Mouse (Mus musculus) heart, embryonic 11.5 days (tissue): ENCODE data around the gene S100z. TPM values are rescaled to one million over a fixed set of nuclear protein-coding genes. Genes with fewer than 3 reads are reported as not detected.

ENCODE experiments used
- ATAC-seq: fragments of 200-750 bp; cut with Nextera tagmentation; replicated peaks from 2 replicates; pipeline ENCODE4 v1.8.0; 2017; ENCODE audit warnings: moderate library complexity; ENCODE audit not compliant: insufficient number of reproducible peaks, low FRiP score, low TSS enrichment
- H3K27ac ChIP-seq: fragments of 300-500 bp; sonication (generic); 2 replicates; pipeline ENCODE4 v1.5.1; 2014; ENCODE audit warnings: mild to moderate bottlenecking, low read depth, low read length
- H3K27me3 ChIP-seq: fragments of 300-500 bp; sonication (generic); 2 replicates; pipeline ENCODE4 v1.6.1; 2014; ENCODE audit warnings: mild to moderate bottlenecking, low read length, mixed read lengths; ENCODE audit not compliant: control insufficient read depth, insufficient read depth
- H3K36me3 ChIP-seq: fragments of 300-500 bp; sonication (generic); 2 replicates; pipeline ENCODE4 v1.6.1; 2014; ENCODE audit warnings: mild to moderate bottlenecking, low read length, moderate library complexity, mixed read lengths; ENCODE audit not compliant: control insufficient read depth, insufficient read depth
- H3K4me1 ChIP-seq: fragments of 300-500 bp; sonication (generic); 2 replicates; pipeline ENCODE4 v1.6.1; 2014; ENCODE audit warnings: low read length; ENCODE audit not compliant: control insufficient read depth, insufficient read depth
- H3K4me2 ChIP-seq: fragments of 300-500 bp; sonication (generic); 2 replicates; pipeline ENCODE4 v1.6.1; 2014; ENCODE audit warnings: mild to moderate bottlenecking, moderate library complexity
- H3K4me3 ChIP-seq: fragments of 300-500 bp; sonication (generic); 2 replicates; pipeline ENCODE4 v1.5.1; 2014; ENCODE audit warnings: low read depth, low read length
- H3K9ac ChIP-seq: fragments of 300-500 bp; sonication (generic); 2 replicates; pipeline ENCODE4 v1.6.1; 2014; ENCODE audit warnings: mild to moderate bottlenecking, low read depth, low read length, moderate library complexity
- H3K9me3 ChIP-seq: fragments of 300-500 bp; sonication (generic); replicated peaks from 2 replicates; pipeline ENCODE4 v1.6.1; 2016; ENCODE audit warnings: low read length; ENCODE audit not compliant: control insufficient read depth
- WGBS: fragments of 180-500 bp; shearing (Covaris S2); extraction: QIAGEN DNeasy Blood & Tissue Kit; methylation state at CpG from one replicate; pipeline ENCODE4 v1.1.7; 2014; ENCODE audit not compliant: insufficient replicate concordance; 5-methylcytosine and 5-hydroxymethylcytosine counted together
- polyA plus RNA-seq: library from polyadenylated mRNA; unstranded; fragments of >200 nt; fragmentation: Nextera tagmentation; extraction: Ambion mirVana; gene quantifications from 2 replicates; pipeline ENCODE4 v1.2.1, GENCODE M21; 2014

S100z gene
- polyA plus RNA-seq, 1 experiment from 2014 or later: not detected

DNA sequence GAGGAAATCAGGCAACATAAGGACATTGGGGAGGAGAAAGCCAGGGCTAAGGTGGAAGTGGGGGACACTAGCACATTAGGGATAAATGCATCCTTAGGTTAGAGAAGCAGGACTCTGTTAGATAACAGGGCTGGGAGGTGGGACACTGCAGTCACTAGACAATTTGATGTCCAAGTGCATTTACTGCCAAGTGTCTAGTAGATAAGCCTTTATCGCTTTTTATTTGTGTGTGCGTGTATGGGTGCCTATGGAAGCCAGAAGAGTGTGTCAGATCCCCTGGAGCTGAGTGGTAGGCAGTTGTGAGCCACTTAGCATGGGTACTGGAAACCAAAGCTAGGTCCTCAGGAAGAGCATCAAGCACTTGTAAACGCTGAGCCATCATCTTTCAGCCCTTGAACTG lies 4.2 kb downstream of the S100z start:
- no peak for ATAC-seq
- 69% methylated on average over 3 of the region's 3 CpGs for WGBS
- Histone ChIP-seq H3K27me3 (no peaks in the 10 kb centered on the region), H3K9me3 (no peaks in the 10 kb centered on the region), H3K9ac (no peak overlapping the region), H3K36me3 (no peaks in the 10 kb centered on the region), H3K4me1 (no peaks in the 10 kb centered on the region), H3K4me3 (no peak overlapping the region), H3K27ac (no peak overlapping the region), H3K4me2 (no peak overlapping the region)

DNA sequence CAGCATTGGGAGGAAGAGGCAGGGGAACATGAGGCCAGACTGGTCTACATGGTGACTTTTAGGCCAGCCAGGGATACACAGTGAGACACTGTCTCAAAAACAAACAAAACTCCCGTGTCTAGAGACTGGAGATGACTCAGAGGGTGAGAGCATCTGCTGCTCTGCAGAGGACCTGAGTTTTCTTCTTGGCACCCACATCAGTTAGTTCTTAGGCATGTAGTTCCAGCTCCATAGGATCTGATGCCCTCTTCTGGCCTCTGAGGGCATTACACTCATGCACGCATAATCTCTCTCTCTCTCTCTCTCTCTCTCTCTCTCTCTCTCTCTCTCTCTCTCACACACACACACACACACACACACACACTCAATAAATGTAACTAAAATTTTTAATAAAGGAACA lies 7.6 kb downstream of the S100z start:
- WGBS: 81% methylated on average over 2 of the region's 2 CpGs
- ATAC-seq: no peak

GRCm38 (mm10) chr13:95451529-95451928 lies 27.0 kb downstream of the S100z start:
- H3K4me1 ChIP-seq: no peaks in the 10 kb centered on the region
- H3K4me2 ChIP-seq: no peak overlapping the region
- no peak overlapping the region for H3K4me3 ChIP-seq
- WGBS: 58% methylated on average over 2 of the region's 2 CpGs
- H3K36me3 ChIP-seq: no peaks in the 10 kb centered on the region
- H3K27me3 ChIP-seq: 0 out of 2 replicates have a peak, but pooled peaks cover 3% of the 10 kb centered on the region
- no peak overlapping the region for H3K9ac ChIP-seq
- no peaks in the 10 kb centered on the region for H3K9me3 ChIP-seq
- H3K27ac ChIP-seq: no peak overlapping the region
- no peak for ATAC-seq

More for the DNA sequence above, 7.6 kb downstream of the S100z start:
- H3K9me3 ChIP-seq: no peaks in the 10 kb centered on the region
- H3K36me3 ChIP-seq: no peaks in the 10 kb centered on the region
- no peak overlapping the region for H3K4me3 ChIP-seq
- H3K4me2 ChIP-seq: no peak overlapping the region
- H3K9ac ChIP-seq: no peak overlapping the region
- no peak overlapping the region for H3K27ac ChIP-seq
- H3K27me3 ChIP-seq: no peaks in the 10 kb centered on the region
- H3K4me1 ChIP-seq: no peaks in the 10 kb centered on the region

DNA sequence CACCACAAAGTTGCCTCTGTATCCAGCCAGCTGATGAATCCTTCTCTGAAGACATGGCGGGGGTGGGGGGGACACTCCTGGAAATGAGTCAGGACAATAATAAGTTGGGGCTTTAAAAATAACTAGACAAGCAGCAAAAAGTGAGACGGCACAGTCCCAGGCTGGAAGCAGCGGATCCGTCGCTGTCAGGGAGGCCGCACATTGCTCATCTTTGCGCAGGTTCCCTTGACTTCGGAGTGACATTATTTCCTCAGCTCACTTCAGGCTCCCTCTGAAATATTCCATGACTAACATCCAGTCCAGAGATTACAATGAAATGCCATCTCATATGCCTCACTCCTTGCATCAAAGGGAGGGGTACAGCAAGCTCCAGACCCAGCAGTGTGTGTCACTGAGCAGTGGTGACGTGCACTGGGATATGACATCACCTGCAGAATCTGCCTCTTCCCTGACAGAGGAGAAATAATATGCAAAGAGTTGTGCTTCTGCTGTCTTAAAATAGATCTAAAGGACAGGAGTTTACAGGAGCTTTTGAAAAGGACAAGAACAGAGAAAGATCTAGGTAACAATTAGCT lies 27.8 kb downstream of the S100z start:
- WGBS: 82% methylated on average over 9 of the region's 9 CpGs

DNA sequence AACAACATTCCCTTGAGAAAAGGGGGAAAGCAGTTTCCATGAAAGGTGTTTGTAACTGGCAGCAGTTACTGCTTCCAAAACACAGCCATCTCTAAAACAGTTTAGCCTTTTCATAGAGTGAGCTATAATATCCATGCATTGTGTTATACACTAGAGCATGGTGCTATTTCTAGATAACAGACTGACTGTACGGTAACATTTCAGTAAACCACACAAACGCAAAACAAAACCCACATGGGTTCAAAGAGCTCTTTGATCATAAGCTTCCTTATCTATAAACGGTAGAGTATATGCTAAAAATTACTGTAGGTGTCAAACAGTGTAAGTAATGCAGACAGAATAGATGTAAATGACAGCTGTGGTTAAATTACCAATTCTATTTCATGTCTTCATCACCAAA lies 28.8 kb downstream of the S100z start:
- Histone ChIP-seq H3K4me1 (no peaks in the 10 kb centered on the region), H3K27ac (no peak overlapping the region), H3K27me3 (peaks cover 13% of the 10 kb centered on the region), H3K4me2 (no peak overlapping the region), H3K9me3 (no peaks in the 10 kb centered on the region), H3K9ac (no peak overlapping the region), H3K4me3 (no peak overlapping the region), H3K36me3 (no peaks in the 10 kb centered on the region)
- no peak for ATAC-seq
- WGBS: 67% methylated on average over 3 of the region's 3 CpGs

More for the DNA sequence above, 27.8 kb downstream of the S100z start:
- H3K27me3 ChIP-seq: peaks cover 3% of the 10 kb centered on the region; the same call in 1 of the 2 replicates
- no peak overlapping the region for H3K9ac ChIP-seq
- H3K27ac ChIP-seq: no peak overlapping the region
- H3K4me1 ChIP-seq: no peaks in the 10 kb centered on the region
- H3K4me3 ChIP-seq: no peak overlapping the region
- no peak overlapping the region for H3K4me2 ChIP-seq
- no peaks in the 10 kb centered on the region for H3K36me3 ChIP-seq
- ATAC-seq: no peak
- H3K9me3 ChIP-seq: no peaks in the 10 kb centered on the region

- no peaks in the 10 kb centered on the region for H3K36me3 ChIP-seq
- no peaks in the 10 kb centered on the region for H3K4me1 ChIP-seq
- peak within 1 kb of the TSS; percentile 81 for H3K4me2 ChIP-seq
- 51% methylated on average over 11 of the region's 11 CpGs for WGBS
- peak within 1 kb of the TSS; percentile 45 for H3K4me3 ChIP-seq
- no peaks in the 10 kb centered on the region for H3K9me3 ChIP-seq
- ATAC-seq: no peak
- no peak within 1 kb of the TSS for H3K9ac ChIP-seq
- peaks cover 37% of the 10 kb centered on the region for H3K27me3 ChIP-seq
- H3K27ac ChIP-seq: no peak within 1 kb of the TSS
Observed at GRCm38 (mm10) chr13:95444824-95445223, 33.7 kb downstream of the S100z start, which contains the start of gene Crhbp. Gene Crhbp (minus strand): TSS chr13:95444924.

DNA sequence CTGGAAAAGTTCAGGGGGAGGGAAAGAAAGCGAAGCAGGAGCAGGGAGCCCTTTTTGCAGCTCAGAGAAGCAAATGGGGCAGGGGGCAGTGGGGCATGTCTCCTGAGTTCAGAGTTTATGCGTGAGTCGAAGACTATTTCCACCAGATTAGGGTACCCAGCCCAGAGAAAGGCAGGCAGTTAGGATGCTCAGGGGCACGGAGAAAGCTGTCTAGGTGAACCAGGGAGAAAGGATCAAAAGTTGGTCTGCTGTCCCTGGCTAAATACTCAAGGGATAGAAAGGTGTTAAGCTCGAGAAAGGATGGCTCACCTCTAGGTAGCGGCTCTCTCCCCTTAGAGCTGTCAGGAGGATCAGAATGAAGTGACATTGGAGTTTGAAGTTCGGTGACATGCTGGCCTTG lies 34.2 kb downstream of the S100z start:
- WGBS: 8% methylated on average over 7 of the region's 7 CpGs
- ATAC-seq: no peak
- Histone ChIP-seq H3K36me3 (no peaks in the 10 kb centered on the region), H3K9ac (no peak overlapping the region), H3K9me3 (no peaks in the 10 kb centered on the region), H3K27me3 (peaks cover 37% of the 10 kb centered on the region), H3K4me1 (no peaks in the 10 kb centered on the region), H3K4me3 (peak overlapping the region; percentile 45), H3K27ac (no peak overlapping the region), H3K4me2 (peak overlapping the region; percentile 81)

GRCm38 (mm10) chr13:95443376-95444233 lies 34.9 kb downstream of the S100z start:
- no peaks in the 10 kb centered on the region for H3K4me1 ChIP-seq
- H3K4me2 ChIP-seq: peak overlapping the region; percentile 81
- H3K27ac ChIP-seq: no peak overlapping the region
- peak overlapping the region; percentile 45 for H3K4me3 ChIP-seq
- H3K36me3 ChIP-seq: no peaks in the 10 kb centered on the region
- H3K9me3 ChIP-seq: no peaks in the 10 kb centered on the region
- no peak overlapping the region for H3K9ac ChIP-seq
- WGBS: 2% methylated on average over 46 of the region's 46 CpGs
- H3K27me3 ChIP-seq: peaks cover 37% of the 10 kb centered on the region
- ATAC-seq: no peak
